ENCODE assay signal across 10 mouse cellular contexts in the genomic region with DNA sequence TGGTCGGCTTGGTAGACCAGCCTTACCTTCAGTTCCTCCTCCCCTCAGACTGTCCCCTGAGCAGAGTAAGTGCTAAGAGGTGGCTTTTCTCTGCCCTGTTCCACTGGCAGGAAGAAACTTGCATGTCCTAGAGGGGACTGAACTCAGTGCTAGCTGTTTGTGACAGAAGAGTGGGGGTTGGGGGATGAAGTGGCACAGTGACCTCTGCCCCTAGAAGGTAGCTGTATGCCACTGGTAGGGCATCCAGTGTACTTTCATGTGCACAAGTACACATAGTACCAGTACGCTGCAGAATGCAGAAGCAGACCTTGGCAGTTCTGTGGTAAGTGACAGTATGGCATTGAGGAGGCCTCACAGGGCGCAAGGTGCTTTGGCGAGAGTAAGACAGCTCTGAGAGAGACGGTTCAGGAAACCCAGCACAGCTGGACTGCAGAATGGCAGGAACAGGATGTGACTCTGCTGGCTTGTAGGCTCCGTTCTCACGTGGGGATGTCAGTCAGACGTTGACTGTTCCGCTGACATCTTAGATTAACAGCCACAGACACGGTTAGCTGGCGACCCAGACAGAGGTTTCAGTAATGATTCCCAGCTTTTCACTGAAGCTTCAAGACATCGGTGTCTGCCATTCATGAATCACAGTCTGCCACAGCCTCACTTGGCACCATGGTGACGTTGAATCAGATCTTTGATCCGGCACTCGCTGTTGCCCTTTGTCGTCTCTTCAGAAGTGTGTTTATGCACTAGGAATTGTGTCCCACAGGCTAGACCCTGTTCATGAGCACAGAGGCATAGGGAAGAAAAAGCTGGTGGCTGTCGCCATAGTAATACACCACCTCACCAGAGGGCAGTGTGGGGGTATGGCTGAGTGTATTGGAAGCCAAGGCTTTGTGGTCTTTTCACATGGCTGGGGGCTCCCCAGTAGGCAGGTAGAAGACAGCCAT.
DNase-seq lines count a peak whose midpoint lies in the region; ATAC-seq lines count a peak whose summit lies in the region.
"Had no signal": no experiment of that assay in that cellular context is flagged by ENCODE, and none has a peak within 500 bp of the region (broad histone marks: within the 10 kb centered on the region; RNA-seq: fewer than 3 reads in every experiment).

No protein-coding gene starts in this region.

- H3K27me3 ChIP-seq in heart, embryonic 14.5 days (ENCODE audit: control insufficient read depth, insufficient read depth, low read length), result peaks cover 3% of the 10 kb centered on the region; the same call in 1 of the 2 replicates
- H3K27me3 ChIP-seq in embryonic facial prominence, embryonic 11.5 days (ENCODE audit: control insufficient read depth, insufficient read depth, low read length), result no peaks in the 10 kb centered on the region
- no peaks in the 10 kb centered on the region for H3K27me3 ChIP-seq in midbrain, embryonic 14.5 days (ENCODE audit: control insufficient read depth, insufficient read depth, low read length)
- H3K27me3 ChIP-seq: stomach, embryonic 15.5 days had no signal

- H3K27ac ChIP-seq in heart, embryonic 14.5 days (replicated peaks in 1 of 2; ENCODE audit: control insufficient read depth in 1 of 2, insufficient read depth in 1 of 2, low read depth in 2 of 2, low read length in 2 of 2), result no peak overlapping the region
- H3K27ac ChIP-seq in embryonic facial prominence, embryonic 11.5 days (replicated peaks; ENCODE audit: low read depth, low read length), result no peak overlapping the region
- no peak overlapping the region for H3K27ac ChIP-seq in midbrain, embryonic 14.5 days (replicated peaks; ENCODE audit: low read depth, low read length)
- H3K27ac ChIP-seq: liver, embryonic 14.5 days; stomach, embryonic 15.5 days had no signal

- no peaks in the 10 kb centered on the region for H3K9me3 ChIP-seq in heart, embryonic 14.5 days (ENCODE audit: control insufficient read depth, low read length)
- no peaks in the 10 kb centered on the region for H3K9me3 ChIP-seq in embryonic facial prominence, embryonic 11.5 days (replicated peaks; ENCODE audit: control insufficient read depth, low read length)
- H3K9me3 ChIP-seq in midbrain, embryonic 14.5 days (ENCODE audit: control insufficient read depth, low read length), result no peaks in the 10 kb centered on the region
- H3K9me3 ChIP-seq: stomach, embryonic 15.5 days had no signal

- H3K4me1 ChIP-seq in heart, embryonic 14.5 days (ENCODE audit: control insufficient read depth in 2 of 2, insufficient read depth in 2 of 2, low read length in 2 of 2), result peaks cover 14 to 21% of the 10 kb centered on the region in 2 experiments
- H3K4me1 ChIP-seq in embryonic facial prominence, embryonic 11.5 days (ENCODE audit: control insufficient read depth, insufficient read depth, low read length), result peaks cover 10% of the 10 kb centered on the region
- peaks cover 41% of the 10 kb centered on the region for H3K4me1 ChIP-seq in midbrain, embryonic 14.5 days (ENCODE audit: control insufficient read depth, insufficient read depth, low read length)

- 0 out of 2 replicates have a peak, but pooled peaks have one; percentile 27 for ATAC-seq in heart, embryonic 14.5 days (ENCODE audit: insufficient number of reproducible peaks, insufficient read depth, low FRiP score, low read depth)
- ATAC-seq in embryonic facial prominence, embryonic 11.5 days (replicated peaks; ENCODE audit: insufficient number of reproducible peaks, low FRiP score, low TSS enrichment, low read depth), result no peak
- no peak for ATAC-seq in midbrain, embryonic 14.5 days (ENCODE audit: low FRiP score, low TSS enrichment)

- H3K36me3 ChIP-seq in heart, embryonic 14.5 days (ENCODE audit: control insufficient read depth, insufficient read depth, low read length), result no peaks in the 10 kb centered on the region
- H3K36me3 ChIP-seq in embryonic facial prominence, embryonic 11.5 days (replicated peaks; ENCODE audit: control insufficient read depth, insufficient read depth, low read depth, low read length), result no peaks in the 10 kb centered on the region
- H3K36me3 ChIP-seq in midbrain, embryonic 14.5 days (ENCODE audit: control insufficient read depth, insufficient read depth, low read length), result no peaks in the 10 kb centered on the region
- H3K36me3 ChIP-seq: stomach, embryonic 15.5 days had no signal

- H3K4me3 ChIP-seq in heart, embryonic 14.5 days (ENCODE audit: control insufficient read depth in 1 of 2, insufficient read depth in 1 of 2, low read depth in 1 of 2, low read length in 2 of 2), result no peak overlapping the region
- H3K4me3 ChIP-seq in embryonic facial prominence, embryonic 11.5 days (ENCODE audit: low read depth, low read length), result no peak overlapping the region
- H3K4me3 ChIP-seq in midbrain, embryonic 14.5 days (replicated peaks; ENCODE audit: low read depth, low read length), result no peak overlapping the region
- H3K4me3 ChIP-seq: stomach, embryonic 15.5 days had no signal

- no peak for DNase-seq in heart, postnatal 4 days
- peak; percentile 37 for DNase-seq in CD4-positive helper T cell, adult 2 months (ENCODE audit: low read depth, low spot score)
- peak; percentile 30 for DNase-seq in embryonic facial prominence, embryonic 11.5 days (ENCODE audit: low spot score)
- DNase-seq in midbrain, embryonic 14.5 days, result peak; percentile 46
- no peak for DNase-seq in left cerebral cortex, adult 18-20 months (ENCODE audit: low spot score in 2 of 2)
- DNase-seq in spleen, postnatal 36 days (ENCODE audit: low spot score in 2 of 2), result no peak
- no peak for DNase-seq in cerebellum, adult 8-10 months

- 58% methylated on average over 17 of the region's 17 CpGs for WGBS in heart, embryonic 14.5 days
- WGBS in embryonic facial prominence, embryonic 11.5 days, result 56% methylated on average over 17 of the region's 17 CpGs
- 27% methylated on average over 17 of the region's 17 CpGs for WGBS in midbrain, embryonic 14.5 days

- H3K4me2 ChIP-seq in heart, embryonic 14.5 days (ENCODE audit: low read length), result no peak overlapping the region
- no peak overlapping the region; the same call in 1 of the 2 replicates for H3K4me2 ChIP-seq in embryonic facial prominence, embryonic 11.5 days (ENCODE audit: low read depth, low read length)
- no peak overlapping the region for H3K4me2 ChIP-seq in midbrain, embryonic 14.5 days (ENCODE audit: low read length)
- H3K4me2 ChIP-seq: stomach, embryonic 15.5 days had no signal

- H3K9ac ChIP-seq in heart, embryonic 14.5 days (ENCODE audit: low read length), result no peak overlapping the region
- H3K9ac ChIP-seq in embryonic facial prominence, embryonic 11.5 days (replicated peaks; ENCODE audit: low read length), result no peak overlapping the region
- H3K9ac ChIP-seq in midbrain, embryonic 14.5 days (replicated peaks; ENCODE audit: low read length), result no peak overlapping the region
- H3K9ac ChIP-seq: liver, embryonic 14.5 days; stomach, embryonic 15.5 days had no signal

Comparison
In these comparisons a context has a peak if more than half of its experiments do, and no peak if none do; other contexts are left out.
1. DNase-seq: peak in CD4-positive helper T cell, adult 2 months (single experiment), embryonic facial prominence, embryonic 11.5 days (single experiment) and midbrain, embryonic 14.5 days (single experiment); none in heart, postnatal 4 days (single experiment), left cerebral cortex, adult 18-20 months (0 of 2), spleen, postnatal 36 days (0 of 2) and cerebellum, adult 8-10 months (single experiment).